Mouse (Mus musculus) brain, adult 2 months (tissue): ENCODE measurements around the gene Ces1g.

ENCODE experiments used
- DNase-seq: peaks from one replicate; pipeline ENCODE4 v3.0.0; 2011; ENCODE audit warnings: low read depth, low spot score

Gene Ces1g

GRCm38 (mm10) chr8:93337207-93337606 is at the start of gene Ces1g:
TSS of gene Ces1g (minus strand) at chr8:93337308.
- DNase-seq: no peak

GRCm38 (mm10) chr8:93379625-93380024 is 42.5 kb upstream of the Ces1g start, which contains the start of gene Ces1h:
TSS of gene Ces1h (minus strand) at chr8:93379725.
- no peak for DNase-seq

- DNase-seq: no peak
Measured at GRCm38 (mm10) chr8:93369481-93369880, 32.4 kb upstream of the Ces1g start.

GRCm38 (mm10) chr8:93360113-93360512 is 23.0 kb upstream of the Ces1g start:
- DNase-seq: no peak

GRCm38 (mm10) chr8:93339531-93339930 is 2.4 kb upstream of the Ces1g start:
- DNase-seq: no peak

- DNase-seq: no peak
Measured at GRCm38 (mm10) chr8:93332703-93333102, 4.4 kb downstream of the Ces1g start.

- DNase-seq: no peak
Measured at GRCm38 (mm10) chr8:93331151-93331550, 6.0 kb downstream of the Ces1g start.

- no peak for DNase-seq
Measured at GRCm38 (mm10) chr8:93325123-93325522, 12.0 kb downstream of the Ces1g start.

GRCm38 (mm10) chr8:93317031-93317430 is 20.1 kb downstream of the Ces1g start:
- peak; percentile 10 for DNase-seq

- peak; percentile 40 for DNase-seq
Measured at GRCm38 (mm10) chr8:93315557-93315956, 21.6 kb downstream of the Ces1g start.

- DNase-seq: no peak
Measured at GRCm38 (mm10) chr8:93283896-93284295, 53.2 kb downstream of the Ces1g start.

- DNase-seq: no peak
Measured at GRCm38 (mm10) chr8:93282349-93282748, 54.8 kb downstream of the Ces1g start.

- no peak for DNase-seq
Measured at GRCm38 (mm10) chr8:93279556-93279955, 57.6 kb downstream of the Ces1g start, which contains the start of gene Ces1f. TSS of gene Ces1f (minus strand) at chr8:93279747.

GRCm38 (mm10) chr8:93278176-93278805 is 58.8 kb downstream of the Ces1g start:
- peak; percentile 69 for DNase-seq

- no peak for DNase-seq
Measured at GRCm38 (mm10) chr8:93274609-93275008, 62.5 kb downstream of the Ces1g start.

GRCm38 (mm10) chr8:93273321-93273720 is 63.8 kb downstream of the Ces1g start:
- peak; percentile 87 for DNase-seq

- DNase-seq: peak; percentile 29
Measured at GRCm38 (mm10) chr8:93272686-93273085, 64.4 kb downstream of the Ces1g start.

- no peak for DNase-seq
Measured at GRCm38 (mm10) chr8:93261436-93261835, 75.7 kb downstream of the Ces1g start.

GRCm38 (mm10) chr8:93252400-93252925 is 84.6 kb downstream of the Ces1g start:
- DNase-seq: no peak
